Mouse (Mus musculus): ENCODE measurements around the gene Adgra3.

Gene Adgra3

GRCm38 (mm10) chr5:50058421-50059286, at the start of gene Adgra3:
TSS of gene Adgra3 (minus strand) at chr5:50059006.
- no peak for DNase-seq (ENCODE audit: low spot score in 2 of 2)

GRCm38 (mm10) chr5:50083441-50083840, 24.6 kb upstream of the Adgra3 start:
- DNase-seq (ENCODE audit: low spot score in 2 of 2), result no peak

DNA sequence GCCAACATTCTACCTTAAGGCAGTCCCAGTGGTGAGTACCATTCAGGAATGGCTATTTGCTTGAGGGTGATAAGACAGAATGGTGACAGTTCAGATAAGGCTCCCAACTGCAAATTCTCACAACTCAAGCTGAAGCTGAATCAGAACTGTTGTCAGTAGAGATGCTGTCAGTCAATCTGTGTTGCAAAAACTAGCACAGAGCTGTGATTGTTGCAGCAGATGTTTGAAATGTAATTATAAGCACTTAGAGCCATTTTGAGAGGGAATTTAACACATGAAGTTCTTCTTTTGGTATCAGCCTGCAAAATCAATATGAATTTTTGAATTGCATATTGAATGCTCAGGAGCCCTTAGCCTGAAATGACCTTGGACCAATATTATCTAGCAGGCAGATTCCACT, 15.4 kb upstream of the Adgra3 start:
- no peak for DNase-seq (ENCODE audit: low spot score in 2 of 2)

DNA sequence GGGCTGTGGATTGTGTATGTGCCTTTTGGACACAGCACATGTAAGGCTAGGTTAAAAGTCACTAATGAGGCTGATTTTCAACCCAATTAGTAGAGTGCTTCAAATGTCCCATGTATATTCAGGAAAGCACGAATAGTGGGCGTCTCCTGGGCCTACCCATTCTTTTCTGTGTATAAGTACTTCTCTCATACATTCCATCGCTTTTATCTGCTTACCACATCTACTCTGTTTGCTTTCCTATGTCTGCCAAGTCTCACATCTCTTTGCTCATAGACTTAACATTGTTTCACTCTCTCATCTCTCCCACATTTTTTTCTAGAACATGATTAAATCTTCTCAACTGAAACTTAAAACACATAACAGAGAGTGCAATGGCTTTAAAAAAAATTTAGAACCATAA, 5.4 kb upstream of the Adgra3 start:
- DNase-seq (ENCODE audit: low spot score in 2 of 2), result no peak

DNA sequence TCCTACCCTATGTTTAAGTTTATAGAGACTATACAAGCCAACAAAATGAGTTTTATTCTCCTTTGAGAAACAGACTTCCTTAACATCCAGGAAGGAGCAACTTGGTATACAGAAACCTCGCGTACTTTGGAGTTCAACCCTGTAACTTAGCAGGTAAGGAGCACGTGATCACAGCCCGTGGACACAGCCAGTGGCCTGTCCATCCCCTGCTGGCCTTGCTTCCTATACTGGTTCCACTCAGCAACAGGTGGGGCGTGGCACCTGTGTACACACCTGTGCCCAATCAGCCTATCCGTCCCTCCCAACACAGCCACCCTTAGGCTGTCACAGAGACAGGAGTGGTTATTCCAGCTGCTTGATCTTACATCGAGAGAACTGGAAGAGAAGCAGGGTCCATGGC, 780 bp upstream of the Adgra3 start:
- no peak for DNase-seq (ENCODE audit: low spot score in 2 of 2)

DNA sequence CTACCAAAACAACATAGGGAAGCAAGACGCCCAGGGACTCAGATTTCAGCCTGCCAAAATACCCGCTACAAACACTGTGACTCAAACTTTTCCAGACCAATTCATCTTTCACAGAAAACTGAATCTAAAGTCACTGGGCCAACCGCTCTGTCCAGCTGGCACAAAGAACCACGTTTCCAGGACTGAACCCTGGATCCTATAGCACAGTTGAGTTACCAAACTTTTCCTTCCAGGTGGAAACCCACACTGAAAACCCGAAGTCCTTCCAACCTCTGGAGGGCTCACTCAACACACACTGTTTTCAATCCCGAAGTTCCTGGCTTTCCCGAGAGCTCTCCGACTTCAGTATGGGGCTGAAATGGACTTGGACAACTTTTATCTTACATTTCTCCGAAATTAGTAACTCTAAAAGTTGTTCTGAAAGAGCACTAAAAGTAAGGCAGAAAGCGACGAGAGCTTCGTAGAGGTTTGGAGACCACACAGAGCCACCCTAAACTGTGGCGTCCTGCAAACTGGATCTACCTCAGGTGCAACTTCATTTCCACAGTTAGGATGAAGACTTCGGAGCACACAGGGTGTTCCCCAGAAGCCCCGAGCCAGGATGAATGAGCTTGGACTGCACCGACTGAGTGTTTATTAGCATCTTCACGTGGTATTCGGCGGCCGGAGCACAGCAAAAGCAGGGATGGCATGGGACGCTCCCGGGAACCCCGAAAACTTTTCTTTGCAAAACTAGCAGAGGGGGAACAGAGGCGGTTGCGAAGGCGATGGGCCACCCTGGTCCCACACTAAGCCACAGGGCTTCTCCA, 990 bp downstream of the Adgra3 start:
- DNase-seq (ENCODE audit: low spot score in 2 of 2), result no peak

DNA sequence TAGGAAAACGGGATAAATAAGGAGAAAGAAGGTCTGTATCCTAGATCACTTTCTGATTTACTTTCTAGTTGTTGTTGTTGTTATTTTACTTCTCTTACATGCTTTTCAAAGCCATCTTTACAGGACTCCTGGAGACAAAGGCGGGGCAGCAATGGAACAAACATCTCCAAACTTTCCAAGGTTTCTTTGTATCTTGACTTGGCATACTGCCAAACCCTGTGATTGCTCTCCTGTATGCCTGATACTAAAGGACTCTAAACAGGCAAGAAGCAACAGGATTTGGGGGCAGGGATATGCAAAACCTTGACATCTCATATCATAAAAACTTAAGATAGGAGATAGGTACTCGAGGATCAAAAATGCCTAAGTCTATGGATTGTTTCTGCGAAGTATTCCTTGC, 6.3 kb downstream of the Adgra3 start:
- DNase-seq (ENCODE audit: low spot score in 2 of 2), result no peak

GRCm38 (mm10) chr5:50050668-50051425, 8.0 kb downstream of the Adgra3 start:
- no peak for DNase-seq (ENCODE audit: low spot score in 2 of 2)

- no peak for DNase-seq (ENCODE audit: low spot score in 2 of 2)
Observed at GRCm38 (mm10) chr5:50050037-50050436, 8.8 kb downstream of the Adgra3 start.

GRCm38 (mm10) chr5:50049506-50049905, 9.3 kb downstream of the Adgra3 start:
- no peak for DNase-seq (ENCODE audit: low spot score in 2 of 2)

DNA sequence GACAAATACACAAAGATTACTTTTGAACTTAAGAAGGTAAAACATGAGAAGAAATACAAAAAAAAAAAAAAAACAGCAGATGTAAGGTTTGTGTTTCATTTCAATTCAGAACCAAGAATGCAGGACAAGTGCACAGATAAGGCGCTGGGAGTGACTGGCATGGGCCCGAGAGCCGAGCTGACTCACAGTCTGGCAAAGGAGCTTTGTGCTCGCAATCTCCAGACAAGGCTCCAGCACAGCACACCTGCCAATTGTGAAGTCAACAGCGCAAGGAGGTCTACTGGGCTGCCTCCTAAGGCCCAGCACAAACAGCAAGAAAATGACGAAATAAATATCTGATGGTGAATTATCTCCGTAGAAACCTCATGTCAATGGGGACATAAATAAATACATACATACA, 9.8 kb downstream of the Adgra3 start:
- DNase-seq (ENCODE audit: low spot score in 2 of 2), result no peak

GRCm38 (mm10) chr5:50048271-50048851, 10.4 kb downstream of the Adgra3 start:
- no peak for DNase-seq (ENCODE audit: low spot score in 2 of 2)

GRCm38 (mm10) chr5:50045180-50045579, 13.6 kb downstream of the Adgra3 start:
- DNase-seq (ENCODE audit: low spot score in 2 of 2), result no peak

- DNase-seq (ENCODE audit: low spot score in 2 of 2), result no peak
Observed at GRCm38 (mm10) chr5:50043677-50044076, 15.1 kb downstream of the Adgra3 start.

DNA sequence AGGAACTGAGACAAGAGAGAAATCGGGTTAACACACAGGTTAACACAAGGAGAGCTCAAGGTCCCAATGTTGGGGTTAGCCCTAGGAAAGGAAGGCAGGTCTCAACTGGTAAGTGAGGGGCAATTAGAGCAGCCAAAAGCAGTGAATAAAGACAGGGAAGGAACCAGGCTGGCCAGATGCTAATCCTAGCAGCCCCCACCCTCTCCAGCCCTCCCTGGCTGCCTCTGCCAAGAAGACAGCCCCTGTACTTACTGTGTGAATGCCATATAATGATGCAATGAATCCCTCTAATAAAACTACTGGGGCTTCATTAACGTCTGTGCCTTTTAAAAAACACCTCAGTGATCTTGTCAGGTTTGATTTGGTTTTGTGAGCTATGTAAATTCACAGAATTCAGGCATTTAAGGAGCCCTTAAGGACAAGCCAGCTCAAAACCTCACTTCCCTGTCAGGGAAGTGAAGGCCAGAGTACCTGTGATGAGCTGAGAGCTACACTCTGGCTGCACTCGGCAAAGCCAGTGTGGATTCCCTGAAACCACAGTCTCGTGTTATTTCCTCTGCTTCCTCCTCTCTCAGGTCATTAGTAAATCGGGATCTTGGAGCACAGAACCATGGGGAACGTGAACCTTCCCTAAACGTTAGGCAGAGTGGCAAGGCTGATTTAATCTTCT, 16.4 kb downstream of the Adgra3 start:
- DNase-seq (ENCODE audit: low spot score in 2 of 2), result no peak

DNA sequence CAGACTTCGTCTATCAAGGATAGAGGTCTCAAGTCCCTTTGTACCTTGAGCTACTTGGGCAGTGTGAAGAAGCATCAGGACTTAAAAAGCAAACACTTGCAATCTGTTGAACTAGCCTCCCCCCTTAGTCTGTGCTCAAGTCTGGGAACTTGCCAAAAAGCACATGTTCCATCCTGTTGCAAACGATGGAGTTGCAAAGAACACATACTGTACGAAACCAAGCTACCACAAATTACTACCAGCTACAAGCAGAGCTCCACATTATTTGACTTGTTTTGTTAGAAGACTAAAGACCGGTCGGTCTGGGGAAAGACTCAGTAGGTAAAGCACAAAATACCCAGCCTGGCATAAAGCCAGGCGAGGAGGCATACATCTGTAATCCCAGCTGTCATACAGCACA, 19.3 kb downstream of the Adgra3 start:
- DNase-seq (ENCODE audit: low spot score in 2 of 2), result no peak

- DNase-seq (ENCODE audit: low spot score in 2 of 2), result no peak
Observed at GRCm38 (mm10) chr5:50037666-50038065, 21.1 kb downstream of the Adgra3 start.

- no peak for DNase-seq (ENCODE audit: low spot score in 2 of 2)
Observed at GRCm38 (mm10) chr5:50034900-50035514, 23.8 kb downstream of the Adgra3 start.

DNA sequence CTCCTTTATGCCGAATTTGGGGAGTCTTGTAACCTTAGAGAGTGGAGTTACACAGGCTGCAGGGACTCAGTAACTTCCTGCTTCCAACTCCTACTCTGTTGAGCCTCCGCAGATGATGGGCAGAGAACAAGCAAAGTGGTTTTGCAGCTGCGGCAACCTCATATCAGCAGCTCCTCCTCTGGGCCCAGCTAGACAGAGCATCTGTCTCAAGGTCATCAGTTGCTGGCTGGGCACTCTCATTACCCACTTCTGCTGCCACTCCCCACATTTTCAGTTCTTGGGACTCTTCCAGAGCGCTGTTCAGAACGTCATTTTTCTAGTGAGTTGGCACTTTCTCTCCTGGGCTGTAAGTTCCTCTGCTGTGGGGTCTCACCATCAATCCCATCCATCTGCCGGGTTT, 24.6 kb downstream of the Adgra3 start:
- DNase-seq (ENCODE audit: low spot score in 2 of 2), result no peak

- DNase-seq (ENCODE audit: low spot score in 2 of 2), result no peak
Observed at GRCm38 (mm10) chr5:50033660-50034059, 25.1 kb downstream of the Adgra3 start.

DNA sequence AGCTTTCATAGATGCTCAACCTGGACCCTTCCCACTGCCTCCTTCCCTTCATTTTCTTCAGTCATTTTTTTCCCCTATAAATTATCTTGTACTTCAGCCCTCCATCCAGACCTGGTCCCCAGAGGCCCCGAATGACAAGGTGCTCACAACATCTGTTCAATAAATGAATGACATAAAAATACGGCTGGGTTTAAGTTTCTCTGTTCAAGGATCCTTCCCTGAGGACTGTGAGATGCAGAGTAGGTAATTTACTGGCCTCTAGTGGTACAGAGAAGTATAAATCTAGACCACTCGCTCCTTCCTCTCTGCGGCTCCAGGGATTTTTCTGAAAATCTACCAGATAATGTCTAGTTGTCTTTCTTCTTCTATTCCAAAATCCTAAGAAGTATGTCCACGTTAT, 26.5 kb downstream of the Adgra3 start:
- peak in 1 of 2 experiments; percentile 12 for DNase-seq (ENCODE audit: low spot score in 2 of 2)

All from left cerebral cortex, adult 9 months (tissue).